Mouse (Mus musculus) kidney, postnatal 14 days (tissue): ENCODE measurements at regions not wholly inside any gene's neighbourhood (a gene's known extent, or its start where the extent isn't known, plus 50 kb on each side); places are given as distances from the start of the nearest gene placed in this dataset.

Experiments
- DNase-seq: peaks from one replicate; pipeline ENCODE4 v3.0.0; 2022; ENCODE audit warnings: mixed read lengths

GRCm38 (mm10) chr9:85450877-85451276 lies 123.7 kb upstream of the Tent5a start:
- no peak for DNase-seq

DNA sequence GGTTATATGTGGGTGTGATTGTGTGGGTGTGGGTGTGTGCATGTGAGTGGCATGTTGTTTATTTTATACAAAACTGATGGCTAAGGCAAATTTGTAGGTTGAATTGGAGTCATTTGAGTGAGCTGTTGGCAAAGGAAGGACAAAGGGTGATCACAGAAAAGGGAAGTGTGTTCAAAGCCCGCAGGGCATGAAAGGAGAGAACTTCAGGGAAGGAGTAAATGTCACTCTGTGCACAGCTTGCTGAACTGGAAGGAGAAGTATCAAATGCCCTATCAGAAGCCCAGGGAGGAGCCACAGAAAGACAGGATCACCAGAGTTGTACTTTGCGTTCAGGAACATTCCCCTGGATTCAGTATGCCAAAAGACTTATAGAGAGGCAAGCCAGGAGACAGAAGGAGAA lies 122.3 kb upstream of the Tent5a start:
- DNase-seq, result no peak

DNA sequence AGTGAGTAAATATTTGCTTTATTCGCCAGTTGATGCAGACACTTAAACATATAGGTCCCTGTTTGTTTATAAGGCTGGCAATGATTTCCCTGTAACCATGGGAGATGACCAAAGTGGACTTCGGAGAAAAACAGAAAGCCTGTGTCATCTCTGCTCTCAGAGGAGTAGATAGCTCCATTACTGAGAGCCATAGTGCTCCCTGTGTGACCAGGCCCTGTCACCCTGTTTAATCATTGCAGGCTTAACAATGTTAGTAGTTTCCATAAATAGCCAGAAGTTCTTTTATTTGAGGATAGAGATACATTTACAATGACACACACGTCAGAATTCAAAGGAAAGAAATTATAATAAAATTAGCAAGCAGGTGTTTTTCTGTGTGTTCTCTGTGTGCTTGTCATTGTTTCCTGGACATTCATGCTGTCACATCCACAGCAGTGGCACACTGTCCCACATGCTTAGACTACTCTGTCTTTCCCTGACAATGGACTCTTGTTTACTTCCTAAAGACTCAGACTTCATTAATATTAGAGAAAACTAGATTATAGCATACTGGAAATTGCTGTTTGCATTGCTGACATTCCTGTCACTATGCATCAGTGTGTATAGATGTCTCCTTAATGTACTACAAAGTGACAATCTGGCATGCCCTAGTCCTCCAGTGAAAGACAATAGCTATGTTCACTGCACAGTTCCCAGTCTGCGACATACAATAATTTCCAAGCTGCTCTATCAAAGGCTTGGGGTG lies 115.8 kb upstream of the Tent5a start:
- no peak for DNase-seq

DNA sequence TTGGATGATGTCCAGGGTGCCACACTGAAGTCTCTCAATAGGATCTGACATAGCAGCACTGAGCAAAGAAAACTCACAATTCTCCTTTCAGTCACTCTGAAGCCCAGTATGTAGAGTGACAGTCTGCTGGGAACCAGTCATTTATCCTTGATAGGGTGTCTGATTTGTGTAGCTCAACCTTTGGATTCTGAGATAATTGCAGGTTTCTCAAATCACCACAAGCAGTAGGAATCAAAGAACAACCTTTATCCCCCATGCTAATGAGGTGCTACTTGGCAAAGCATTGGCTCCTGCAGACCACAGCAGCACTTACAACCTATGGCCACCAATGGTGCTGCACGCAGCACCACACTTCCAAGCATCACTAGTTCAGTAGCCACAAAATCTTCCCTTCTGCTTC lies 112.5 kb upstream of the Tent5a start:
- no peak for DNase-seq

GRCm38 (mm10) chr9:85432220-85432619 lies 105.1 kb upstream of the Tent5a start:
- no peak for DNase-seq

DNA sequence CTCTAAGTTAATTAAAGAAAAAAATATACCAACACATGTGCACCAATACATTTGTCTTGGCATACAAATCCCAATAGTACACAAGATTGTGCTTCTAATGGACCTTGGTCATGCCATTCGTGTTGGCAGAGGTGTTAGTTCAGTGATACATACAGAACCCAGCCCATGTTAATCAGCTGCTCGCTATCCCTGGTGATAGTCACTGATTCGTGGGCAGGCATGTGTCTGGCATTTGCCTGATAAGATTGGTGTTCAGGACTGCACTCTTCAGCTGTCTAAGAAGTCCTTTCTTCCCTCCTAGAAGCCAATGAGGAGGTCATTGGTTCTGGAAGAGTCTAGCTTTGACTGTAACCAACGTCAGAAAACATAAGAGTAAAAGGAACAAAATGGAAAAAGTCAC lies 99.7 kb upstream of the Tent5a start:
- DNase-seq, result no peak

DNA sequence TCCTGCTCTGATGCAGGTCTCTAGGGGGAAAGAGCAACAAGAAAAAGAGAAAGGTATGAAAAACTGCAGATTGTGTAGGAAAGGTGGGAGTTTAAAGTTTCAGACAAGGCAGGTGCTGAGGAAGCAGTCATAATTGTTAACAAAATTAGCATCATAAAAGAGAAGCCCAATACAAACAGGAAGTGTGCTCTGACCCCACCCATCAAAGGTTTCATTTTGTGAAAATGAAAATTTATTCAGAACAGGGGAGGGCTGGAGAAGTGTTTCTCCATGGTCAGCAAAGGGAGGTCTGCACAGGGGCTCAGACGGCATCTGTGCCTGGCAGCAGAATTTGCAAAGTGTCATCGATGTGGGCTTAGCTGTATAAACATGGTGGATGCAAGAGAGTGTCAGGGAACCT lies 96.8 kb upstream of the Tent5a start:
- no peak for DNase-seq

GRCm38 (mm10) chr9:85414391-85414790 lies 87.2 kb upstream of the Tent5a start:
- DNase-seq, result no peak

DNA sequence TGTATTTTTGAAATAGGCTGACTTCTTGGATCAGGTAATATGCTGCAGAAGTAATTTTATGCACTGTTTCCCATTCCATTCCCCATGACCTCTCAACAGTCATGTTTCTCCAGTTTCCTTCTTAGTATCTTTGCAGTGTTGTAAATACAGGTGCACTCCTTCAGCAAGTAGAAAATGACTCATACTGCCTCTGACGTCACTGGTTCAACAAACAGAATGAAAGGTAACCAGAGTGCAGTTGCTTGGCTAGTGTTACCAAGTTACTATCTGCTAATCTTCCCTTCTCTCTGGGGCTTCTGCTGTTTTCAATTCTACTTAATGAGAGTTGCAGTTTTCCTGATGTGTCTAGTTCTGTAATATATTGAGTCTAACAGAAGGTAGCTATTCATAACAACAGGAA lies 86.7 kb upstream of the Tent5a start:
- no peak for DNase-seq

GRCm38 (mm10) chr9:85410643-85411296 lies 83.6 kb upstream of the Tent5a start:
- peak; percentile 65 for DNase-seq

GRCm38 (mm10) chr9:85409974-85410506 lies 82.9 kb upstream of the Tent5a start:
- DNase-seq, result no peak

GRCm38 (mm10) chr9:85408461-85408860 lies 81.3 kb upstream of the Tent5a start:
- peak; percentile 80 for DNase-seq

DNA sequence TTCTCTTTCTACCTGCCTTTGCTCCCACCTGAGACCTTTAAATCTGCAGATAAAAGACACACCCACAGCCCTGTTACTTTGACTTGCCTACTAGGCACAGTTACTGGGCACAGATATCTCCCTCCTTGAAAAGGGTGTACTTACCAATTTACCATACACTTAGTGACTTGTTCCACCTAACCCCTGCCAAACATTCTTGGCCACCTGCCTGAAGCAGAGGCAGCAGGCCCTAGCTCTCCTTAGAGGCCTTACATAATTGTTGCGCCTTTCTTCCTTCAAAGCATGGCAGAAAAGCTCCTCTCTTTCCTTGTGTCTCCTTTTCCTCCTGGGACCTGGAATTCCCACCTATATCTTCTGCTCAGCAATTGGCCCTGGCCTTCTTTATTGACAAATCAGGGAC lies 80.4 kb upstream of the Tent5a start:
- DNase-seq, result peak; percentile 32

- no peak for DNase-seq
These were observed 74.6 kb upstream of the Tent5a start for GRCm38 (mm10) chr9:85401736-85402135.

DNA sequence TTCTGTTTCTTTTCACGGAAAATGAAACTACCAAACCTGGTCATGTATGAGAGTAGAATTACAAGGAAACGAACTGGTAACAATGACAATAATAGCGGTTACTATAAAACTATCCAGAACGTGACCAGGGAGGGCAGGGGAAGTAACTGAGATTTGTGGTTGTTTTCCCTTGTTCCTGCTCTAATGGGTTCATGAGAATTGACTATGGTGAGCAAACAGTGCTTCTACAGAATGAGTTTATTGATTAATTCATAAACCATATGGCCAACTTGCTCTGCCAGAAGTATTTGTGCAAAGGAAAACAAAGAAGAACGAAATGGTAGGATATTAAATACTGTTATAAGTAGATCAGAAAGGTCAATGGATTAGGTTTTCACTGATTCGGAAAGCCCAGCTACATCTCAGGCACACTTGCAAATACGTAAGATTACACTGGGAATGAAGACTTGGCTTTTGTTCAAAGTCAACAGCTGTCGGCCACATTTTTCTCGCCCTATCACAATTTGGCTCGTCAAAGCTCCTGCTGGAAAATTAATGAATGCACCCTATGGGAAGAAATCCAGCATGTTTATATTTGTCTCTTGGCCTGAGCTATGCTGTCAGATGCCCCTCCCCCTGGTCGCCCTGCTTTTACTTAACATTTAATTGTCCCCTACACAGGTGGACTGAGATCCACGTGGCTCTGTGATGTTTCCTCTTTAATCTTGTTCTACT lies 73.6 kb upstream of the Tent5a start:
- peak; percentile 5 for DNase-seq

- no peak for DNase-seq
These were observed 67.8 kb upstream of the Tent5a start for GRCm38 (mm10) chr9:85394975-85395374.

GRCm38 (mm10) chr9:85391283-85391682 lies 64.1 kb upstream of the Tent5a start:
- DNase-seq, result no peak

DNA sequence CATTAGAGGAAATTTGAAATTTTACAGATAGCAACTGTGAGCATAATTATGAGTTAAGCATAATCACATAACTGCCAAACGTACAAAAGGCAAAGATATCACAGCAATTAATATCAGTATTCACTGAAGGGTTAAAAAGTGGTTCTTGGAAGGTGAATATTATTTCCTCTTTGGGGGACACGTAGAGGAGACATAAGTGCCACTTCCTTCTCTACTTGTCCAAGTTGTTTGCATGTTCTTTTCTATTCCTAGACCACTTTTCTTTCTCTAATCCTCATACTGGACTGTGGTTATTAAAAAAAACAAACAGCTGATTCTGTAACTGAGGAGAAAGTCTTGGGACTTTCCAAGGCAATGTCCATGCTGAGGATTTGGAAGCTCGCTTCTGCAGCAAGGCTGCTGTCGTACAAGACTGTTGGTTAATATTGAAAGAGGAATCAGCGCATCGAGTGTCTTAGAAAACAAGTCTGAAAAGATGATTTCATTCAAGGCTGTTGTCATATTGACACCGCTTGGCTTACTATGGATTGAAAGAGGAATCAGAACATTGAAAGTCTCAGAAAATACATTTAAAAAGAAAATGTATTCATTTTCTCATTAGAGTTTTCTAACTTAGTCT lies 61.7 kb upstream of the Tent5a start:
- no peak for DNase-seq

DNA sequence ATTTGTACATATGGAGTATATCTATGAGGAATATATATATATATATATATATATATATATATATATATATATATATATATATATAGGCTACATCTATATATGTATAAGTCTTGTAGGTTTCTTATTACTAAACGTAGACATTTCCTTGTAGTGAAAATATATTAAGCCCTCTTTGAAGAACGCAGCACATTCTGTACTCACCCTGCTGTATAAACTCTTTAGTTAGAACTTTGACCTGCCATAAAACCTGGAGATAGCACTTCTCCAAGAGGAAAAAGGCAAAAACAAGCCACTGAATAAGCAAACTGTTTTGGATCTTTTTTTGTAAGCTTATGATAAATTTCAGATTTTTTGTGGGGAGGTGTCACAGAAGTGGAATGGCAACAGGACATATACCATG lies 55.3 kb upstream of the Tent5a start:
- peak; percentile 6 for DNase-seq

GRCm38 (mm10) chr9:85380756-85381155 lies 53.6 kb upstream of the Tent5a start:
- DNase-seq, result no peak

DNA sequence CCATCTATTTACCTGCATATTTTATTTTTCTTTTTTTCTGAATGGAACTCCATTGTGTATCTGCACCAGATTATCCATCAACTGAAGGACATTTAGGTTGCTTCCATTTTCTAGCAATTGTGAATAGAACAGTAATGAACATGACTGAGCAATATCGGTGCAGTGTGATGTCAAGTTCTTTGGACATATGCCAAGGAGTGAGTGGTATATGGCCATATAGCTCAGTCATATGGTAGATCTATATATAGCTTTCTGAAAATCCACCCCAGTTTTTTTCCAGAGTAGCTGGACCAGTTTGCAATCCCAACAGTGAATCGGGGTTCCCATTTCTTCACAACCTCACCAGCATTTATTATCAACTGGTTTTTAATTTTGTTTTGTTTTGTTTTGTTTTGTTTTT lies 52.0 kb upstream of the Tent5a start:
- DNase-seq, result no peak
